Mouse (Mus musculus) induced T-regulatory cell, adult 2 months (primary cell): ENCODE measurements at regions not wholly inside any gene's neighbourhood (a gene's known extent, or its start where the extent isn't known, plus 50 kb on each side); places are given as distances from the start of the nearest gene placed in this dataset.

Experiments
- DNase-seq: peaks from one replicate; pipeline ENCODE4 v3.0.0-alpha.2; 2012; ENCODE audit warnings: low read depth

- DNase-seq, result no peak
These were observed 84.7 kb upstream of the Errfi1 start for GRCm38 (mm10) chr4:150769043-150769442.

GRCm38 (mm10) chr4:150758467-150759237 is 95.1 kb upstream of the Errfi1 start:
- no peak for DNase-seq

GRCm38 (mm10) chr4:150757815-150758426 is 95.8 kb upstream of the Errfi1 start:
- no peak for DNase-seq

- peak; percentile 39 for DNase-seq
These were observed 96.4 kb upstream of the Errfi1 start for GRCm38 (mm10) chr4:150757291-150757741.

GRCm38 (mm10) chr4:150755446-150755845 is 98.3 kb upstream of the Errfi1 start:
- DNase-seq, result no peak

GRCm38 (mm10) chr4:150752151-150752550 is 100.2 kb upstream of the Slc45a1 start:
- DNase-seq, result no peak

- DNase-seq, result no peak
These were observed 98.7 kb upstream of the Slc45a1 start for GRCm38 (mm10) chr4:150750445-150751213.

GRCm38 (mm10) chr4:150749066-150749465 is 97.1 kb upstream of the Slc45a1 start:
- no peak for DNase-seq

- peak; percentile 12 for DNase-seq
These were observed 96.4 kb upstream of the Slc45a1 start for GRCm38 (mm10) chr4:150748099-150749000.

GRCm38 (mm10) chr4:150746430-150746923 is 94.5 kb upstream of the Slc45a1 start:
- no peak for DNase-seq

GRCm38 (mm10) chr4:150745529-150746429 is 93.8 kb upstream of the Slc45a1 start:
- DNase-seq, result peak; percentile 63

- peak; percentile 34 for DNase-seq
These were observed 91.5 kb upstream of the Slc45a1 start for GRCm38 (mm10) chr4:150743508-150743907.

- peak; percentile 63 for DNase-seq
These were observed 91.1 kb upstream of the Slc45a1 start for GRCm38 (mm10) chr4:150743103-150743502.

GRCm38 (mm10) chr4:150741810-150742209 is 89.8 kb upstream of the Slc45a1 start:
- DNase-seq, result no peak

GRCm38 (mm10) chr4:150740167-150740566 is 88.2 kb upstream of the Slc45a1 start:
- no peak for DNase-seq

GRCm38 (mm10) chr4:150738736-150739135 is 86.8 kb upstream of the Slc45a1 start:
- no peak for DNase-seq

- DNase-seq, result no peak
These were observed 78.3 kb upstream of the Slc45a1 start for GRCm38 (mm10) chr4:150730061-150730812.

GRCm38 (mm10) chr4:150726539-150726938 is 74.6 kb upstream of the Slc45a1 start:
- DNase-seq, result no peak

GRCm38 (mm10) chr4:150726136-150726480 is 74.1 kb upstream of the Slc45a1 start:
- DNase-seq, result no peak
